Mouse (Mus musculus) myocyte (in vitro differentiated cells): ENCODE measurements around the gene Gm10643.

ENCODE experiments used
- E2F4 ChIP-seq: IDR thresholded peaks from one replicate; pipeline ENCODE4 v1.6.1; 2011; ENCODE audit warnings: mild to moderate bottlenecking, control low read depth, moderate library complexity; ENCODE audit not compliant: insufficient read depth
- MAX ChIP-seq: IDR thresholded peaks from one replicate; pipeline ENCODE4 v1.6.1; 2011; ENCODE audit warnings: low read depth, mild to moderate bottlenecking, control low read depth
- POLR2A ChIP-seq: IDR thresholded peaks from one replicate; pipeline ENCODE4 v1.6.1; 2011; ENCODE audit warnings: low read depth, mild to moderate bottlenecking, control low read depth, moderate library complexity; ENCODE audit not compliant: insufficient read length
- POLR2AphosphoS2 ChIP-seq: IDR thresholded peaks from one replicate; pipeline ENCODE4 v1.6.1; 2011; ENCODE audit warnings: low read depth, control low read depth; ENCODE audit not compliant: insufficient read length
- USF1 ChIP-seq: IDR thresholded peaks from one replicate; pipeline ENCODE4 v1.6.1; 2011; ENCODE audit warnings: low read depth, mild to moderate bottlenecking, control low read depth, moderate library complexity

DNA sequence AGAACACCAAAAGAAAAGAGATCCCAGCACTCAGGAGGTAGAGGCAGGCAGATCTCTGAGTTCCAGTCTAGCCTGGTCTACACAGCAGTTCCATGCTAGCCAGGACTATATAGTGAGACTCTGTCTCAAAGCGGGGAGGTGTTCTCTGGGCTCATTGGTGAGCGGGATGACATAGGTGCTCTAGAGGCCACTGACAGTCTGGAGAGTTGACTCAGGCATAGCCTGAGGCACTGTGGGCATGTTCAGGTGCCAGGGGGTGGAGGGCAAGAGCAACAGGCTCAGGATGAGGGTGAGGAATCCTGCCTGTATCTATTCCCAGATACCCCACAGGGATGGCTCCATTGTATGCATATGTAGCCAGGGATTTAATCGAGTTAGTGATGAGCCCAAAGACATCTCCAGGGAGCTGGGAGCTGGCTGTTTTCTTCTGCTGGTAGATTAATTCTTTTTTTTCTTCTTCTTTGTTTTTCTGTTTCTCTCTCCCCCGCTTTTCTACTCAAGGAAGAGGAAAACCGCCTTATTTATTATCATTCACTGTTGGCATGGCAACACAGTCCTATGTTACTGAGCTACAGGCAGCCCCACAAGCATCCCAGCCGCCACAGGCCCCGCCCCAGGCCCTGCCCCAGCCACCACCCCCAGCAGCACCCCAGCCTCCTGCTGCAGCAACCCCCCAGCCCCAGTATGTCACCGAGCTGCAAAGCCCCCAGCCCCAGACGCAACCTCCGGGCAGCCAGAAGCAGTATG is 8.5 kb upstream of the Gm10643 start:
- TF ChIP-seq MAX (no peak), USF1 (no peak), POLR2A (no peak), POLR2AphosphoS2 (no peak), E2F4 (no peak)
